Mouse (Mus musculus): ENCODE results near the gene Atoh7. TPM values are rescaled to one million over a fixed set of nuclear protein-coding genes. Genes with fewer than 3 reads are reported as not detected.

The Atoh7 gene
- polyA plus RNA-seq, 1 experiment from 2014 or later: 0.34 TPM

GRCm38 (mm10) chr10:63142660-63143059 is 43.2 kb downstream of the Atoh7 start:
- Histone ChIP-seq H3K4me1 (replicated peaks; ENCODE audit: control insufficient read depth, insufficient read depth, low read length) (no peaks in the 10 kb centered on the region), H3K9me3 (ENCODE audit: control insufficient read depth, low read length) (no peaks in the 10 kb centered on the region), H3K4me3 (ENCODE audit: low read depth, low read length) (no peak overlapping the region), H3K4me2 (replicated peaks; ENCODE audit: low read depth, low read length) (no peak overlapping the region), H3K36me3 (ENCODE audit: control insufficient read depth, insufficient read depth, low read length) (no peaks in the 10 kb centered on the region), H3K27me3 (ENCODE audit: control insufficient read depth, insufficient read depth, low read length) (no peaks in the 10 kb centered on the region), H3K9ac (ENCODE audit: low read depth, low read length) (no peak overlapping the region), H3K27ac (ENCODE audit: low read depth, low read length) (no peak overlapping the region)
- ATAC-seq (ENCODE audit: low FRiP score) (no peak), DNase-seq (ENCODE audit: low spot score) (no peak)
- WGBS: 91% methylated on average over 13 of the region's 13 CpGs

Other genes starting within 250 kb of the Atoh7 start
- gene Tet1, start 190.7 kb upstream of the Atoh7 start, polyA plus RNA-seq (2014; fragmentation: Nextera tagmentation; extraction: Ambion mirVana): 32.9 and 41.5 TPM in 2 replicates
- 11.6 and 12.9 TPM in 2 replicates for gene Slc25a16, start 179.0 kb upstream of the Atoh7 start, polyA plus RNA-seq (2014; fragmentation: Nextera tagmentation; extraction: Ambion mirVana)
- gene Dna2, start 152.6 kb upstream of the Atoh7 start, polyA plus RNA-seq (2014; fragmentation: Nextera tagmentation; extraction: Ambion mirVana): 18.7 and 18.9 TPM in 2 replicates
- gene Rufy2, start 119.4 kb upstream of the Atoh7 start, polyA plus RNA-seq (2014; fragmentation: Nextera tagmentation; extraction: Ambion mirVana): 24.8 and 35.0 TPM in 2 replicates
- 163 and 166 TPM in 2 replicates for gene Hnrnph3, start 75.4 kb upstream of the Atoh7 start, polyA plus RNA-seq (2014; fragmentation: Nextera tagmentation; extraction: Ambion mirVana)
- gene Pbld2, start 75.3 kb upstream of the Atoh7 start, polyA plus RNA-seq (2014; fragmentation: Nextera tagmentation; extraction: Ambion mirVana): 1.3 and 1.5 TPM in 2 replicates
- 0.78 and 1.2 TPM in 2 replicates for gene Pbld1, start 39.5 kb upstream of the Atoh7 start, polyA plus RNA-seq (2014; fragmentation: Nextera tagmentation; extraction: Ambion mirVana)
- 0.09 and 0.10 TPM in 2 replicates for gene Mypn, start 104.3 kb downstream of the Atoh7 start, polyA plus RNA-seq (2014; fragmentation: Nextera tagmentation; extraction: Ambion mirVana)
- 49.3 and 50.3 TPM in 2 replicates for gene Herc4, start 144.2 kb downstream of the Atoh7 start, polyA plus RNA-seq (2014; fragmentation: Nextera tagmentation; extraction: Ambion mirVana)